In the genomic region with DNA sequence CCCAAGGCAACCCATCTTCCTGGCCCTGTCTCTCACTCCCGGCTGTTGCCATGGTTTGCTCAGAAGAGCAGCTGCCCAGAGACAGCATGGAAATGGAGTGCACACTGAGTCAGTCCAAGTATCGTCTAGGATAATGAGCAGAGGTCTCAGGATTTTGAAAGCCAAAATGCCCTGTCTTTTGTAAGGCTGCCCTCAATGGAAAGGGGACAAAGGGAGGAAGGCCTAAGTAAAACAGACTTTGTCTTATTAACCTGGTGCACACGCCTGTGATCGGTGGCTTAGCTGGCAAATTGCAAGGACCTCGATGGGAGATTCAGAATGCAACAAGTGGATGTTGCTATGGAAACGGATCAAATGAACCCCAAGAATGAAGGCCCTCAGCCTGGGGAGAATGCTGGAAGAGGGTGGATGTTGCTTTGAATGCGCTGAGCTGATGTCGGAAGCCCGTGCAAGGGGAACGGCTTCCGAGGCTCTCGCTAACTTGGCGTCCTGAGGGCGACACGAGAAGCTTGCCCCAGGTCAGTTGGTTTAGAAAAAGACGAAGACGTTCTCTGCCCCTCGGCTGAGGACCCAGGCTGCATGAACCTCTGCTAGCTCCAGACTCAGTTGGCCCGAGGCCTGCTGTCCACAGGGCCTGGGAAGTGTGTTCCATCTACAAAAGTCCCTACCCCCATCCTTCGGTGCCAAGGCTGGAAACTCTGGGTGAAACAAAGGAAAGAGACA, we compare ENCODE assay signal across 11 mouse cellular contexts.
DNase-seq lines count a peak whose midpoint lies in the region; ATAC-seq lines count a peak whose summit lies in the region.
"Had no signal": no experiment of that assay in that cellular context is flagged by ENCODE, and none has a peak within 500 bp of the region (broad histone marks: within the 10 kb centered on the region; RNA-seq: fewer than 3 reads in every experiment).

No protein-coding gene starts in this region.

- peak overlapping the region; percentile 44 for H3K4me2 ChIP-seq in forebrain, embryonic 13.5 days
- peak overlapping the region; percentile 30 for H3K4me2 ChIP-seq in midbrain, embryonic 11.5 days
- H3K4me2 ChIP-seq: liver, embryonic 15.5 days had no signal

- DNase-seq in right cerebral cortex, postnatal 10 days (ENCODE audit: low spot score in 2 of 2): peak; percentile 61 to 62
- no peak for DNase-seq in right cerebral cortex, postnatal 14 days
- peak; percentile 96 for DNase-seq in midbrain, embryonic 11.5 days (ENCODE audit: low spot score, missing footprints)
- DNase-seq in adrenal gland, adult 8-10 months: no peak
- no peak for DNase-seq in kidney, postnatal 14 days
- DNase-seq: adrenal gland, postnatal 36 days; gastrocnemius, postnatal 25 days; thymus, postnatal 4 days had no signal

- 0 out of 2 replicates have a peak overlapping the region, but pooled peaks have one; percentile 23 for H3K9ac ChIP-seq in forebrain, embryonic 13.5 days
- no peak overlapping the region for H3K9ac ChIP-seq in midbrain, embryonic 11.5 days (ENCODE audit: low read length)
- H3K9ac ChIP-seq: liver, embryonic 15.5 days had no signal

- H3K4me1 ChIP-seq in forebrain, embryonic 13.5 days: peaks cover 44% of the 10 kb centered on the region
- H3K4me1 ChIP-seq in midbrain, embryonic 11.5 days (ENCODE audit: control insufficient read depth, insufficient read depth, low read length): peaks cover 18% of the 10 kb centered on the region
- H3K4me1 ChIP-seq: liver, embryonic 15.5 days had no signal

- H3K4me3 ChIP-seq in forebrain, embryonic 13.5 days: no peak overlapping the region
- no peak overlapping the region for H3K4me3 ChIP-seq in midbrain, embryonic 11.5 days (ENCODE audit: low read depth, low read length)
- H3K4me3 ChIP-seq: liver, embryonic 15.5 days had no signal

- H3K27ac ChIP-seq in forebrain, embryonic 13.5 days: 0 out of 2 replicates have a peak overlapping the region, but pooled peaks have one; percentile 16
- H3K27ac ChIP-seq in midbrain, embryonic 11.5 days (ENCODE audit: low read depth, low read length): no peak overlapping the region
- H3K27ac ChIP-seq: liver, embryonic 15.5 days had no signal

- H3K27me3 ChIP-seq in forebrain, embryonic 13.5 days: no peaks in the 10 kb centered on the region
- H3K27me3 ChIP-seq in midbrain, embryonic 11.5 days (ENCODE audit: control insufficient read depth, insufficient read depth, low read length): peaks cover 25% of the 10 kb centered on the region
- H3K27me3 ChIP-seq: liver, embryonic 15.5 days had no signal

- H3K36me3 ChIP-seq in forebrain, embryonic 13.5 days (ENCODE audit: poor library complexity, severe bottlenecking): no peaks in the 10 kb centered on the region
- no peaks in the 10 kb centered on the region for H3K36me3 ChIP-seq in midbrain, embryonic 11.5 days (ENCODE audit: control insufficient read depth, insufficient read depth, low read length)
- H3K36me3 ChIP-seq: liver, embryonic 15.5 days had no signal

- peak; percentile 50 for ATAC-seq in forebrain, embryonic 13.5 days
- ATAC-seq in midbrain, embryonic 11.5 days (ENCODE audit: low FRiP score): peak; percentile 79
- ATAC-seq in erythroid progenitor cell, adult 5-6 weeks (replicated peaks; ENCODE audit: low FRiP score, poor library complexity, severe bottlenecking): no peak

- 13% methylated on average over 20 of the region's 20 CpGs for WGBS in forebrain, embryonic 13.5 days
- WGBS in midbrain, embryonic 11.5 days: 13% methylated on average over 20 of the region's 20 CpGs

- H3K9me3 ChIP-seq in forebrain, embryonic 13.5 days (replicated peaks): no peaks in the 10 kb centered on the region
- no peaks in the 10 kb centered on the region for H3K9me3 ChIP-seq in midbrain, embryonic 11.5 days (ENCODE audit: control insufficient read depth, low read length)
- H3K9me3 ChIP-seq: liver, embryonic 15.5 days had no signal

Comparison
In these comparisons a context has a peak if more than half of its experiments do, and no peak if none do; other contexts are left out.
1. DNase-seq: peak in right cerebral cortex, postnatal 10 days (2 of 2) and midbrain, embryonic 11.5 days (single experiment); none in right cerebral cortex, postnatal 14 days (single experiment), adrenal gland, adult 8-10 months (single experiment) and kidney, postnatal 14 days (single experiment).